Comparison of ENCODE assay signal across 9 mouse cellular contexts in genomic region chr6:50220863-50221262, GRCm38 (mm10). TPM values are rescaled to one million over a fixed set of nuclear protein-coding genes. Genes with fewer than 3 reads are reported as not detected.
DNase-seq lines count a peak whose midpoint lies in the region; ATAC-seq and TF ChIP-seq lines count a peak whose summit lies in the region.
"Had no signal": no experiment of that assay in that cellular context is flagged by ENCODE, and none has a peak within 500 bp of the region (broad histone marks: within the 10 kb centered on the region; RNA-seq: fewer than 3 reads in every experiment).

No protein-coding gene starts in this region.

- no peaks in the 10 kb centered on the region for H3K9me3 ChIP-seq in intestine, postnatal 0 days (ENCODE audit: control insufficient read depth)
- H3K9me3 ChIP-seq in intestine, embryonic 15.5 days = no peaks in the 10 kb centered on the region
- H3K9me3 ChIP-seq: limb, embryonic 12.5 days had no signal

- H3K27me3 ChIP-seq in intestine, postnatal 0 days (replicated peaks; ENCODE audit: control insufficient read depth, insufficient read depth, low read length) = no peaks in the 10 kb centered on the region
- H3K27me3 ChIP-seq in intestine, embryonic 15.5 days (replicated peaks) = no peaks in the 10 kb centered on the region
- H3K27me3 ChIP-seq: limb, embryonic 12.5 days had no signal

- no peaks in the 10 kb centered on the region for H3K4me1 ChIP-seq in intestine, postnatal 0 days (replicated peaks; ENCODE audit: control insufficient read depth, insufficient read depth, low read length)
- no peaks in the 10 kb centered on the region for H3K4me1 ChIP-seq in intestine, embryonic 15.5 days (replicated peaks)
- H3K4me1 ChIP-seq in cortical plate, adult 2 months (ENCODE audit: control insufficient read depth, insufficient read depth, low read length) = no peaks in the 10 kb centered on the region

- 54% methylated on average over 6 of the region's 6 CpGs for WGBS in intestine, postnatal 0 days
- WGBS in intestine, embryonic 15.5 days = 50% methylated on average over 6 of the region's 6 CpGs

- peaks cover 6% of the 10 kb centered on the region; the same call in 1 of the 2 replicates for H3K36me3 ChIP-seq in intestine, postnatal 0 days (ENCODE audit: control insufficient read depth, insufficient read depth)
- H3K36me3 ChIP-seq in intestine, embryonic 15.5 days = no peaks in the 10 kb centered on the region

- no peak overlapping the region for H3K4me3 ChIP-seq in intestine, postnatal 0 days (ENCODE audit: low read depth, low read length)
- H3K4me3 ChIP-seq in intestine, embryonic 15.5 days (replicated peaks) = no peak overlapping the region
- H3K4me3 ChIP-seq in cortical plate, adult 2 months (ENCODE audit: insufficient read depth, low read length) = no peak overlapping the region
- H3K4me3 ChIP-seq: limb, embryonic 12.5 days had no signal

- no peak overlapping the region for H3K4me2 ChIP-seq in intestine, postnatal 0 days (replicated peaks; ENCODE audit: low read depth)
- no peak overlapping the region for H3K4me2 ChIP-seq in intestine, embryonic 15.5 days (replicated peaks)
- H3K4me2 ChIP-seq: limb, embryonic 12.5 days had no signal

- TF ChIP-seq CTCF in intestine, postnatal 0 days (IDR thresholded peaks at IDR 0.05; ENCODE audit: low read depth) = peak; percentile 83
- peak; percentile 77 for TF ChIP-seq CTCF in cortical plate, adult 2 months (IDR thresholded peaks at IDR 0.05; ENCODE audit: extremely low read depth, insufficient read depth, low read length)

- no peak overlapping the region for H3K9ac ChIP-seq in intestine, postnatal 0 days (ENCODE audit: low read depth, low read length)
- H3K9ac ChIP-seq in intestine, embryonic 15.5 days = no peak overlapping the region
- H3K9ac ChIP-seq: limb, embryonic 12.5 days had no signal

- TF ChIP-seq POLR2A in cortical plate, adult 2 months (IDR thresholded peaks at IDR 0.05; ENCODE audit: extremely low read depth, insufficient read depth, low read length) = no peak

- no peak overlapping the region for H3K27ac ChIP-seq in intestine, postnatal 0 days (ENCODE audit: low read depth, low read length)
- no peak overlapping the region for H3K27ac ChIP-seq in intestine, embryonic 15.5 days
- H3K27ac ChIP-seq in cortical plate, adult 2 months (ENCODE audit: insufficient read depth, low read length) = no peak overlapping the region
- H3K27ac ChIP-seq: limb, embryonic 12.5 days had no signal

- DNase-seq in A20 (ENCODE audit: low read depth, low spot score) (peak; percentile 48), WW6 (ENCODE audit: low read depth, low spot score) (peak; percentile 14)
- peak; percentile 36 to 53 for DNase-seq in kidney, postnatal 25 days
- DNase-seq in retina, embryonic 14.5 days (ENCODE audit: low spot score) = peak; percentile 23

- no peak for ATAC-seq in intestine, postnatal 0 days
- no peak for ATAC-seq in intestine, embryonic 15.5 days
- no peak for ATAC-seq in erythroid progenitor cell, adult 5-6 weeks (replicated peaks; ENCODE audit: low FRiP score, poor library complexity, severe bottlenecking)

RNA-seq across cellular contexts. Expression of gene Gsdme, which starts 42.8 kb away (rescaled TPM):
- polyA plus RNA-seq in intestine, postnatal 0 days (2015; fragmentation: Nextera tagmentation; extraction: Ambion mirVana) = 25.6 and 27.0 TPM in 2 replicates
- 29.1 and 31.1 TPM in 2 replicates for polyA plus RNA-seq in intestine, embryonic 15.5 days (2015; fragmentation: Nextera tagmentation; extraction: Ambion mirVana)
- polyA plus RNA-seq in cortical plate, adult 2 months (2012; rRNA removed) = 10.9 and 13.7 TPM in 2 replicates
- total RNA-seq in erythroid progenitor cell, adult 5-6 weeks (2015; ENCODE audit: low replicate concordance) = 2.1 and 4.0 TPM in 2 replicates
- total RNA-seq in erythroid progenitor cell, adult 5-6 weeks (2017; ENCODE audit: low replicate concordance) = 1.2 and 3.6 TPM in 2 replicates
